Mouse (Mus musculus): Measurements from ENCODE around the gene Prok2. TPM values are rescaled to one million over a fixed set of nuclear protein-coding genes. Genes with fewer than 3 reads are reported as not detected.

Gene Prok2
- not detected for polyA plus RNA-seq (2017; shearing (Covaris generic))

- ATAC-seq = no peak
Measured at GRCm38 (mm10) chr6:99725971-99726561, at the start of gene Prok2. Gene Prok2, minus strand, starts transcription at chr6:99726392.

GRCm38 (mm10) chr6:99774680-99775079, 48.5 kb upstream of the Prok2 start:
- no peak for ATAC-seq

- ATAC-seq = no peak
Measured at GRCm38 (mm10) chr6:99768495-99768894, 42.3 kb upstream of the Prok2 start.

GRCm38 (mm10) chr6:99764916-99765315, 38.7 kb upstream of the Prok2 start:
- ATAC-seq = no peak

- ATAC-seq = no peak
Measured at GRCm38 (mm10) chr6:99762069-99762985, 36.1 kb upstream of the Prok2 start.

- no peak for ATAC-seq
Measured at GRCm38 (mm10) chr6:99756105-99756504, 29.9 kb upstream of the Prok2 start.

DNA sequence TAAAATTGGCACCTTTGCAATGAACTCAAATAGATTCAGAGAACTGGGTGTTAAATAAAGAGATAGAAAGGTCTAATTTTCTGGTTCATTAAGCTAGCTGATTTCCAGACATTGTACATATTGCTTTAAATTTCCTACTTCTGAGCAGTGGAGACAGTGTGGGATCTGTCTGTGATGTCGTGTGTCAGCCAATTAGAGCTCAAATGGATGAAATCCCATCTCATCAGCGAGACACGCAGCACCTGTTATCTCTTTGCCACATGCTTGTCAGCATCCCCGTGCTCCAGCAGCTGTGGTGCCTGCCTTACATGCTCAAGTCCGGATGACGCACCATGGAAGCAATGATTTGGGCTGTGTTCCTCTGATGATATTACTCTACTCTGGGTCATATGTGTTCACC, 25.1 kb upstream of the Prok2 start:
- ATAC-seq = no peak

DNA sequence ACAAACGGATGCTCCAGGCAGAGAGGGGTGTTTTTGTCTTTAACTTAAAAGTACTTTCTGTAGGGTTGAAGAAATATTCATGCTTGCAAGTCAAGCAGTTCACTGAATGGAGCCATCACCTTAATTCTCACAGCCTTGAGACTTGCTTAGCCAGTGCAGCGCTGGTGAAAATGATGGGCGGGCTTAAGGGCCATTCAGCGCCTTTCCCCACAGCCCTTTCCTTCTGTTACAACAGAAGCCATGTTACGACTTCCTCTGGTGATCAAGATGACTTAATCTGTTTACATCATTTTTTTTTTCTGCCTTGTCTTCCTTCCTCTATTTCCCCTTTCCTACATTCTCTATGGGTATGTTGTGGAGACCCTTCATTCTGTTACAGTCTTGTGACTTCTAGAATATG, 20.1 kb upstream of the Prok2 start:
- ATAC-seq = no peak

- ATAC-seq = no peak
Measured at GRCm38 (mm10) chr6:99742866-99743265, 16.7 kb upstream of the Prok2 start.

DNA sequence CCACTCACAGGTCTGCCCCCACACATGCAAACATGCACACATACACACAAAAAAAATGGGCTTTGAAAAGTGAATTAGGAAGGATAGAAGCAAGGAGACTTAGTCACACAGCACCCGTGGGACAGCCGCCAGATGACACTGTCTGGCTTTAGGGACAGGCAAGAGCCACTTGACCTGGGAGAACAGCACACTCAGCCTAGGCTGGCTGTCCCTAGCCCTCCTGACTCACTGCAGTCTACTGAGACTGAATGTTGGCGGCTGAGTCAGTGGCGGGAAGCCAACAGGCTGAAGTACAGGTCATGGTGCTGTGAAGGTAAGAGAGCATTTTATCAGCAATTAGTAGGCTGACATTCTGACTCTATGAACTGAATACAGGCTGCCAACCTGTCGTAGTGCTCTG, 8.5 kb upstream of the Prok2 start:
- ATAC-seq = no peak

DNA sequence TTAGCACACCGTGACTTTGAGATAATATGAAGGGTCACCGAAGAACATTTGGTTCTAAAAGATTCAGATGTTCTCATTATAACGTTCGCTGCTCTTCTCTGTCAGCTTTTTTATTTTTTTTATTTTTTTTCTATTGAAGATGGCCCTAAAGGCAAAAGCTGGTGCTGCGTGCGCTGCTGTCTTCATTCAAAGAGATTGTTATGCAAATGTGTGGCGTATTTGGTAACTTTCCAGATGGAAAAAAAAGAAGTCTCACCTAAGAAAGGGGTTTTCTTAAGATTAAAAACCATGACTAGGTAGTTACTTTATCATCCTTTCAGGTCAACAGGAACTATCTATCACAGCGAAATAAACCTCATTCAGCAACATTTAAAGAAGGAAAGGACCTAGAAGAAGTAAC, 6.5 kb upstream of the Prok2 start:
- ATAC-seq = no peak

- ATAC-seq = no peak
Measured at GRCm38 (mm10) chr6:99731926-99732325, 5.7 kb upstream of the Prok2 start.

GRCm38 (mm10) chr6:99729853-99730252, 3.7 kb upstream of the Prok2 start:
- no peak for ATAC-seq

DNA sequence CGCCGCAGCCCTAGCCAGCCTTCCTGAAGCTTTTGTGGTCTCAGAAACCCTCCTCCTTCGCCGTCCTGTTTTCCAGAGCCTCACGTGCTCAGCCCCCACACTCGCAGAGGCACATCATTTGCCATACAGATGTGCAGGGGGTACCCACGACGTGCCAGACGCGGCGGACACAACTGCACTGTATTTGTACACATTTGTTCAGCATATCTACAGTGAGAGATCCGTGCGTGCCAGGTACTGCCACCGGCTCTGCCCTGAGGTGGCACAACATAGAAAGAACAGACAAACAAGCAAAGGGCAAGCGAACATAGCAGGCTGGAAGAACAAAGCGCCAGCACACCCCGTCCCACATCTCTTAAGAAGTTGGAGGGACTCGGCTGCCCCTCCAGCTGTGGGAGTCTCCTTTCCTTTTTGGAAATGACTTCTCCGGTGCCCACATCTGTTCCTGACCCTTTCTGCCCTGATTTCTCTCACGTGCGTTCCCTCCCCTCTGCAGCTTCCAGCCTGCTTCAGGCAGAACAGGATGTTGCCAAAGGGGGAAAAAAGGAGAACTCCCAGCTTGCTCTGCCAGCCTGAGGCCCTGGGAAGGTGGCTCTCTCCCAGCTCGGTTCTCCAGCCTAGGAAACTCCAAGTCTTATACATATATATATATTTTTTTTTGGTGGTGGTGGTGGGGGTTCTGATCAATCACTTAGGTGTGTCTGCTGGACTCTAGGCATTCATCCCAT, 548 bp upstream of the Prok2 start:
- no peak for ATAC-seq

DNA sequence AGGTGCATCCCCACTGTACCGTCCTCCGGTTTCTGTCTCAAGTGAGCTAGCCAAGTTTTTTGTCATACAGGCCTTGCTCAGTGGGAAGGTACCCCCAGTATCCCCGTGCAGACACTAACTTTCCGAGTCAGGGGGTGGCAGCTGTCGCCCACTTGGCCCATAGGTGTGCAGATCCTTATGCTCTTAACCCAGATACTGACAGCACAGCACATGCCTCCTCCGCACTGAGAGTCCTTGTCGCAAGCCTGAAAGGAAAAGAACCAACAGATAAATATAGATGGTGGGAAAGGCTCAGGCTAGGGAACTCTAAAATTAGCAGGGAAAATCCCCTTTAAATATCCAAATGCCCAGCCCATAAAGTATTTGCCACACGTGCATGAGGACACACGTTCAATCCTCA, 3.8 kb downstream of the Prok2 start:
- no peak for ATAC-seq

- no peak for ATAC-seq
Measured at GRCm38 (mm10) chr6:99721032-99721431, 5.2 kb downstream of the Prok2 start.

- no peak for ATAC-seq
Measured at GRCm38 (mm10) chr6:99715913-99716312, 10.3 kb downstream of the Prok2 start.

DNA sequence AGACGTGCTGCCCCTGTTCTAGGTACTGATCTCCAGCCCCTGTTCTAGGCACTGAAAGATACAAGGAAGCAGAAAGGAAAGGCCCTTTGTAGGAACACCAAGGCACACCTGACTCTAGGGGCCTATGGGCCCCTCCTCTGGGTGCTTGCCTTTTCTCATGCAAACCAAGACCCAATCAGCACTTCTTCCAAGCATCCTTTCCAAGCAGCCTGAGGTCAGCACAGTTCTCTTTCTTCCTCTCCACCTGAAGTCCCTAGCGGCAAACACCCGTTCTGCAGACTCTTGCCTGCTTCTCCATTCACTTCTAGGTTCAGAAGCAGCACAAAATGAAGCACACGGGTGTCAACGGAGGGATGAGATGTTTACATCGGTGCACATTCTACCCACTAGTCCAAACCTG, 11.0 kb downstream of the Prok2 start:
- ATAC-seq = no peak

- ATAC-seq = no peak
Measured at GRCm38 (mm10) chr6:99713256-99713655, 12.9 kb downstream of the Prok2 start.

GRCm38 (mm10) chr6:99711576-99712101, 14.6 kb downstream of the Prok2 start:
- no peak for ATAC-seq

DNA sequence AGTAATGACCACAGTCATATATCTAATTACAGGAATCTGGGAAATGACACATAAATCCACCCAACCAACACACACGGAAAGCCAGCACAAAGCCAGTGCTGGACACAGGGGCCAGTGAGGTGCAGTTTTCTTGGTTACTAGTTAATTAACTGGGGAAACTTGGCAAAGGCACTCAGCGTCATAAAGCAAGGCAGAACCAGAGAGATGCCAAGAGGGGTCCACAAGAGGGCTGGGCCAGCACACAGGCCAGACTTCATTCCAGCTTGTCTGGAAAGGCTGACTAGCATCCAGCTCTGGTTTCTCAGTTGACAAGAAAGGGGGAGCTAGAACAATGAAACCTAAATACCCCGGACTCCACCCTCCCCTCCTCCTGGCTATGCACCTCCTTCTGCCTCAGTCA, 25.7 kb downstream of the Prok2 start:
- ATAC-seq = no peak

DNA sequence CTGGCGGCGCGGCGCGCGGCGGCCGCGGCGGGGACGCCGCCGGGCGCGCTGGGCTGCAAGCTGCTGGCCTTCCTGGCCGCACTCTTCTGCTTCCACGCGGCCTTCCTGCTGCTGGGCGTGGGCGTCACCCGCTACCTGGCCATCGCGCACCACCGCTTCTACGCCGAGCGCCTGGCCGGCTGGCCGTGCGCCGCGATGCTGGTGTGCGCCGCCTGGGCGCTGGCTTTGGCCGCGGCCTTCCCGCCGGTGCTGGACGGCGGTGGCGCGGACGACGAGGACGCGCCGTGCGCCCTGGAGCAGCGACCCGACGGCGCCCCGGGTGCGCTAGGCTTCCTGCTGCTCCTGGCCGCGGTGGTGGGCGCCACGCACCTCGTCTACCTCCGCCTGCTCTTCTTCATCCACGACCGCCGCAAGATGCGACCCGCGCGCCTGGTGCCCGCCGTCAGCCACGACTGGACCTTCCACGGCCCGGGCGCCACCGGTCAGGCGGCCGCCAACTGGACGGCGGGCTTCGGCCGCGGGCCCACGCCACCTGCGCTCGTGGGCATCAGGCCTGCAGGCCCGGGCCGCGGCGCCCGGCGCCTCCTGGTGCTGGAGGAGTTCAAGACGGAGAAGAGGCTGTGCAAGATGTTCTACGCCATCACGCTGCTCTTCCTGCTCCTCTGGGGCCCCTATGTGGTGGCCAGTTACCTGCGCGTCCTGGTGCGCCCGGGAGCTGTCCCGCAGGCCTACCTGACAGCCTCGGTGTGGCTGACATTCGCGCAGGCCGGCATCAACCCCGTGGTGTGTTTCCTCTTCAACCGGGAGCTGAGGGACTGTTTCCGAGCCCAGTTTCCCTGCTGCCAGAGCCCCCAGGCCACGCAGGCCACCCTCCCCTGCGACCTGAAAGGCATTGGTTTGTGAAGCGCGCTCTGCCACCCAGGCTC, 33.0 kb downstream of the Prok2 start:
- ATAC-seq = no peak
